Mouse (Mus musculus) embryo, embryonic 10.5 days (tissue): ENCODE data around the gene Hist1h2bq.

ENCODE experiments used
- DNase-seq: peaks from one replicate; pipeline ENCODE4 v3.0.0-alpha.2; 2015; ENCODE audit warnings: low spot score

Hist1h2bq gene

DNA sequence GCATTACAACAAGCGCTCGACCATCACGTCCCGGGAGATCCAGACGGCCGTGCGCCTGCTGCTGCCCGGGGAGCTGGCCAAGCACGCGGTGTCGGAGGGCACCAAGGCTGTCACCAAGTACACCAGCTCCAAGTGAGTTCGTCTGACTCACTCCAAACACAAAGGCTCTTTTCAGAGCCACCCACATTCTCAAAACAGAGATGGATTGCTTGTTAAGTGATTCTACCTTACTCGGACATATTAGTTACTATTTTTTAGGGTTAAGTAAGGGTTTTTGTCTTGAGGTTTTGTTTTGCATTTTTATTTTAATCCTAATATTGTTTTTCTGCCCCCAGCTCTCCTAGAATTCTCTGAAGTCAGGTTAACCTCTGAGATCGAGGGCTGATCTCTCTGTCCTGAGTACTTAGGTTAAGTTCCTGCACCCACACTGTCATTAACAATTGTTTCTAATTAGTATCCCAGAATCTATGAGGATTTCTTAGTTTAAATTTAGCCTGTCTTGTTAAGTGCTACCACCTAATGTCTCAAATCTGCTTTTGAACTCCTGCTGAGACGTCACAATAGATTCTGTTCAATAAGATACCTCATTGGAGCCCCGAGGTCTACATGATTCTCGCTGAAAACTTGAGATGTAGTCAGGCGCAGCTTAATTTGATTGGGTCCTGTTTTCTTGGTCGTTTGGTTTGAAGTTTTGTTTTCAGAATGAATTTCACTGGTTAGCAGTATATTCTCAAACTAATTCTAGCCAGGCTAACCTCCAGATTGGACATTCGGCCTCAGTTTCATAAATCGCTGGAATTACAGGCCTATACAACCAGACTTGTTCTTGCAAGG, 22.0 kb downstream of the Hist1h2bq start:
- DNase-seq: peak; percentile 75

GRCm38 (mm10) chr13:21786899-21787629, 22.9 kb downstream of the Hist1h2bq start, which contains the start of the genes Hist1h2an and Hist1h2bp:
Gene Hist1h2an, minus strand, starts transcription at chr13:21787218.
Gene Hist1h2bp, plus strand, starts transcription at chr13:21787461.
- DNase-seq: peak; percentile 98

- peak; percentile 82 for DNase-seq
These were observed 23.7 kb downstream of the Hist1h2bq start for GRCm38 (mm10) chr13:21786189-21786898.

DNA sequence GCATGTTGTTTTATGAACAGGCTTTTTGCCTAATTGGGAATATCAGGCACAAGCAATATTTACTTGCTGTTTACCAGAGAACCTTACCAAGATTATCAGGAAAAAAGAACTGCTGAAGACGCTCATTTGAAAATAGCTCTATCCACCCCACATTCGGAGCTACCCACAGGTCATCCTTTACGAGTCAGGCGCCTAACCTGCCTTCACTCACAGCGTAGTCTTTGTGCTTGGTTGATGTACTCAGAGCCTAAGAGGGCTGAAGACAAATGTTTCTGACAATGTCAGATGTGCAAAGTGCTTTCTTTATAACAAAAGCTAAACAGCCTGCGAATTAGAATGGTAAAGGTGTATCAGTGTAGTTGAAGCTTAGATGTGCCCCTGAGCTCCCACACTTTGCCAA, 25.7 kb downstream of the Hist1h2bq start:
- DNase-seq: peak; percentile 60

DNA sequence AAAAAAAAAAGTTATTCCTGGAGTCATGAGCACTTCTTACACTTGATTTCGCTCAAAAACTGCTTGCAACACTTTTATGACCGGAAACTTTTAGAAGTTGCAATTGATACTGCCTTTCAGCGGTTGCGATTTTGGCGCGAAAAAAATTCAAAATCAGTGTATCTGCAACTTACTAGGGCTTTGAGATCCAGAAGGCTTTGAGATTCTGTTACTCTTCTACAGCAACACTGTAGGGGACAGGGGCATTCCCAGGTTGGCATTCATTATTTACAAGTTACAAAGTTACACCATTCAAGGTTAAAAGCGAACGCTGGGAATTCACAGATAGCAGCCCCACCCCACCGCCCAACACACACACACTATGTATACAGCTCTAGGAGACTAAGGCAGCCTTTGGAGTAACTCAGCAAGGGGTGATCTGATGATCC, 26.2 kb downstream of the Hist1h2bq start:
- DNase-seq: peak; percentile 77

DNA sequence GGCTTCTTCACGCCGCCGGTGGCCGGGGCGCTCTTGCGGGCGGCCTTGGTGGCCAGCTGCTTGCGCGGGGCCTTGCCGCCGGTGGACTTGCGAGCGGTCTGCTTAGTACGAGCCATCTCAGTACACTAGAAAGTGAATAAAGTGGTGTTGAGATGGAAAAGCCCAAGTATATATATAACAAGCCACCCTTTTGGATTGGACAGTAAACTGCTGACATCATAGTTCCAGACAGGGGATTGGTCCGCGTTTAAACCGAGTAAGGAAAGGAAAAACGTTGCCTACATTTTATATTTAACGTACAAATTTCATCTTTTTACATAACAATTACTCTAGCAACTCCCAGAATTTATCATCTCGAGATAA, 26.8 kb downstream of the Hist1h2bq start, which contains the start of gene Hist1h3i:
Hist1h3i (minus strand) TSS at position 116 of the 363 bp plus-strand sequence.
- peak; percentile 93 for DNase-seq

DNA sequence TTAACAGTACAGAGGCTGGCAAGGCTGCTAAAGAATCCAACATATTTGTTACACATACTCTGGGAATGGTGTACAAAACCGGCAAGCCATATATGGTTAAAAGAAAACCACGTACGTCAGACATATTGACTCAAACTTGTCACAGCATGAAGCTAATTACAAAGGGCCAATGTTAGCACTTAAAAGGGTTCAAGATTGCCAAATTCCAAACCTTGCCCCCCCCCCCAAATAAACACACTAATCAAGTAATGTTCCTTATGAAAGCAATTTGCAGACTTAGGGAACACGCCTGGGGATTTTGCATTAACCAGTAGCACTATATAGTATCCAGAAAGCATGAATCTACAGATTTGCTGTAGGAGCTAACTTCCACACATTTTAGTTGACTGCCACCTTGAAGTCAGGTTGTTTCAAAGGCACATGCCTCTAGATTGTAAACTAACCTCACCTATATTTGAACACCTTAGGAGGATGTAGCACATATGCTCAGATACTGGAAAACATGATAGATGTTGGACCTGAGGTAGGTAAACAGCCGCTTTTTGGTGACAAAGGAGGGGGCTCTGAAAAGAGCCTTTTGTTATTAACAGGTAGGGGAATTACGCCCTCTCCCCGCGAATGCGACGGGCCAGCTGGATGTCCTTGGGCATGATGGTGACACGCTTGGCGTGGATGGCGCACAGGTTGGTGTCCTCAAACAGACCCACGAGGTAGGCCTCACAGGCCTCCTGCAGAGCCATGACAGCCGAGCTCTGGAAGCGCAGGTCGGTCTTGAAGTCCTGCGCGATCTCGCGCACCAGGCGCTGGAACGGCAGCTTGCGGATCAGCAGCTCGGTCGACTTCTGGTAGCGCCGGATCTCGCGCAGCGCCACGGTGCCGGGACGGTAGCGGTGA, 27.4 kb downstream of the Hist1h2bq start:
- peak; percentile 86 for DNase-seq

GRCm38 (mm10) chr13:21781639-21782038, 28.4 kb downstream of the Hist1h2bq start:
- DNase-seq: peak; percentile 31

- DNase-seq: no peak
These were observed 28.9 kb downstream of the Hist1h2bq start for GRCm38 (mm10) chr13:21781021-21781555.

- peak; percentile 96 for DNase-seq
These were observed 29.9 kb downstream of the Hist1h2bq start, which contains the start of gene Hist1h1b for GRCm38 (mm10) chr13:21779767-21780731. Gene Hist1h1b, minus strand, starts transcription at chr13:21780625.

DNA sequence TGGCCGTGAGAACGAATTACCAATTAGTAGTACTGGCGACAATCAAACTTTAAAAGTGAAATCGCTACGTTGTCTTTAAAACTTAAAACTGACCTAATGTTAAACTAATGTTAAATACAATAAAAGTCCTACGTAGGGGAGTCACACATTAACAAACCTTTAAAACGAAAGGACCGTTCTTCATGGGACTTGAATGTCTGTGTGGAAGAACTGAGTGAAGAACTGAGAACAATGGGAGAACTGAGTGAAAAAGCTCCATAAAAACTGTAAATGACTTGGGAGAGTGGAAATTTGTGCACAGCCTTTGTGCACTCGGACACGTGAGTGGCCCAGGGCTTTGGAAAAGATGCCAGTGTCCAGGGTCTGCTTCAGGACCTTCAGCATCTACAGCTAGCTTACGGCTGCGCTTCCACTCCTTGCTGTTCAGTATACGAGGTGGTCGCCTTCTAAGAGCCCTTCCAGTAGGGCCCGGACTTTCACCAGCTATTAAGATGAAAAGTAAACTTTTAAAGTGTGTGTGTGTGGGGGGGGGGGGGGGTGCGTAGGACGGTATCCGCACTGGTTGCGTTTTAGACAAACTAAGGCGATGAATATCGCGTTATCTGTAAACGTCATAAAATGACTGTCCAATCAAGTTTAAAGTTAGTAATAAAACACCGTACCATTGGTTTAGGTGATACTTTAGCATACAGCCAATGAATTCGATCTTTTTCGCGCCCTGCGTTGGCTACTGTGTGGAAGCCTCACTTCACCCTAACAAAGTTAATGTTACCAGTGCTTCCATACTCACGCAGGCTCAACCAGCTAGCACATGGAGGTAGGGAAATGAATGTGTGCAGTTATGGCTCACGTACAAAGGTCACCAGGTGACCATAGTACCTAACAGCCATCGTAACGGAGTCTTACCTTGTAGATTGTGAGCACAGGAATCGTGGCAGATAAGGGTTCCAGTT, 30.9 kb downstream of the Hist1h2bq start:
- DNase-seq: peak; percentile 94
